Mouse (Mus musculus): ENCODE data around the gene Senp2.

Senp2 gene

DNA sequence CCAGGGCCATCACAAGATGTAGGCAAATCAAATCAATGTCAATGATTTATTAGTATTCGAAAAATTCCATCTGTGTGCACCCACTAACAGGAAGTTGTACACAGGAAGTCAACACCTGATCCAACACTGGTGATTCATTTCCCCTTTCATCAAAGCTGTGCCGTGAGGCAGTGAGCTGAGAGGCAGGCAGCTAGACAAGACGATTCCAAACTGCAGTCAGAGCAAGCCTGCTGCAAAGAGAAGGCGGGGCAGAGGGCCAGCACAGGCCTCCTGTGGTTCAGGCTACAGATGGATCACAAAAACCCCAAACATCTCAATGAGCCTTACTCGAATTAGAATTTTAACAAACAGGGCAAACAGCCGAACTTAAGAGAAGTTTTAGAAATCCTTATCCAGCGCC, 88.4 kb downstream of the Senp2 start:
- peak; percentile 41 for DNase-seq (ENCODE audit: low read depth)
